Mouse (Mus musculus): Measurements from ENCODE around the gene Erc2.

The Erc2 gene

DNA sequence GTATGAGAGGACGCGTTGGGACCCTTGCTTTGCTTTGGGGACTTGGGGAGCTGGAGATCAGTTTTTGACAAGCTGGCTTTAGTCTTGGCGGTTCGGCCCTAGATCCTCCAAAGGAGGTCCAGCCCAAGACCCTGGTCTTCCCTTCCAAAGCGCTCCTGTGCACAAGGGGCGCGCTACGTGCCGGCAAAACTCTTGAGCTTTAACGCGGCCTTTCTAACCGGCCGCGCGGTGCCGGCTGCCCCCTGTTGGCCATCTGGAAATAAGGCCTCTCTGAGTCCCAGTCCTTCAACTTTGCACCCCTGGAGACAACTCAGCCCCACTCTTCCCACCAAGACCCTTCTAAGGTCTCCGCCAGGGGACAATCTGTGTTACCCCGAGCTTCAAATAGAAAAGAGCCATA, 885.2 kb downstream of the Erc2 start:
- peak; percentile 53 for DNase-seq (ENCODE audit: low spot score)

DNA sequence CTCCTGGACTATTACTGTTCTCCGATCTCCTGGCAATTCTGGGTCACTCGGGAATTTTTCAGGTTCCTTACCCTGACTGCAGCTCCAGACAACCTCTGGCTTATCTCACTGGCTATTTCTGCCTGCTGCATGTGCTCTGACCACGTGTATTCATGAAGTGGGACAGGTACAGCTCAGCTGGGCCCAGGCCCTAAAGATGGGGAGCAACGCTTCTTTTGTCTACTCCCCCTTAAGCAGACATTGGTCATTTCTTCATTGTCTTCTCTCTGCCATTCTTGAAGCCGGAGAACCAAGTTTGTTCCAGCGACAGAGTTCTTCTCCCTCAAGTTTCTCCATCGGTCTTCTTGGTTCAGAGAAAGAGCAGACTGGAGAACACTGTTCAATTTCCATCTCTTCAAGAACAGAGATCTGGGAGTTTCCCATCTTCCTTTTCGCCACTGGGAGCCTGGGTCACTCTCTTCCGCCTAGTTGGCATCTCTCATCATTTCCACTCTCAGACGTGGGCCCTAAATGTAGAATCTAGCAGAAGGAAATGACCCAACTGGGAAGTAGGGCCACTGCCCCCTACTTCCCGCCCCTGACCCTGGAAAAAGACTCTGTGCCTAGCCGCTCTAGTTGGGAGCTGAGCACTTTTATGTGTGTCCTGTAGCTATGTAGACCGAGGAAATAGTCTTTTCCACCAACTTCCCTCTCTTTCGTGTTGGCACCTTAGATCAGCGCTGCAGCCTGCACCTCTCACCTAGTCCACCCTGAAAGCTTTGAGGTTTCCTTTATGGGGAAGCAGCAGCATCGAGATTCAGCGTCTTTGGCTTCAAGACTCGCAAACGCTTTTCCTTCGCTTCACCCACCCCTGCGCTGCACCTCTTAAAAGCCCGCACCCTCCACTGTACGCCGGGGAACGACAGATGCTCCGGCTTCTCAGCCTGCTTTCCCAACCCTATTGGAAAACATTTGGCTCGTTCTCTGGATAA, 886.3 kb downstream of the Erc2 start:
- no peak for DNase-seq (ENCODE audit: low spot score)

DNA sequence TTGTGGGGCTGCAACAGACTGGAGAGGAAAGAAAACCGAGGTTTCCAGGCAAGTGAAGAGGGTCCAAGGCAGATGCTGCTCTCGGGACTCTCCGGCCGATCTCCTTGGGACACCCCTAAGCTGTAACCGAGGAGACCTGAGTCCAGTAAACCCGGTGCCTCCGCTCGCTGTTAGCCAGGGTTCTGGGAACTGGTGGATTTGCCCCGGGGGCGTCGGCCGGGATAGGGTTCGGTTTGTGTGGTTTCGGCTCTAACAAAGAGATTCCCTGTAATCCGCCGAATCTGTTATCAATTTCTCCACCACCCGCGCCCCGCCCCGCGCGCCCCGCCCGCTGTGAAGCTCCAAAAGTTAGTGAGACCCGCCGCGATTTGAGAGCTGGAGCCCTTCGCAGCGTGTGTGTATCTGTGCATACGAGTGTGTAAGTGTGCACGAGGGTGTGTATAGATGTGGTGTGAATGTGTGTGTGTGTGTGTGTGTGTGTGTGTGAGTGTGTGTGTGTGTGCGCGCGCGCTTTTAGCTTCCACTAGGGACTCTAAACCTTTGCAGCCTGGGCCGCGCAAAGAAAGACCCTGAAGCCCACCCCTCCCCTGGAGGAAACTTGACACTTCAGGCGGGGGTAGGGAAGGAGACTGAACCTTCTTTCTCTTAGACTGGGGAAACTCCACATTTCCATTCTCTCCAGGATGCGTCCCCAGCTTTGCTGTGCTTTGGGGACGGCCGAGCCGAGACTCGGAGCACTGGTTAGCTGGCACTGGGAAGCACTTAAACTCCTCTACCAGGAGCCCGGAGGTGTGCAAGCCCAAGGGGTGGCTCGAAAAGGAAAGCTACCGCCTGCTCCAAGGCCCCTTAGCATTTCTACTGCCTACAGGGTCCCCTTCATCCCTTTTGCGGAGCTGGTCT, 887.5 kb downstream of the Erc2 start:
- DNase-seq (ENCODE audit: low spot score): no peak

DNA sequence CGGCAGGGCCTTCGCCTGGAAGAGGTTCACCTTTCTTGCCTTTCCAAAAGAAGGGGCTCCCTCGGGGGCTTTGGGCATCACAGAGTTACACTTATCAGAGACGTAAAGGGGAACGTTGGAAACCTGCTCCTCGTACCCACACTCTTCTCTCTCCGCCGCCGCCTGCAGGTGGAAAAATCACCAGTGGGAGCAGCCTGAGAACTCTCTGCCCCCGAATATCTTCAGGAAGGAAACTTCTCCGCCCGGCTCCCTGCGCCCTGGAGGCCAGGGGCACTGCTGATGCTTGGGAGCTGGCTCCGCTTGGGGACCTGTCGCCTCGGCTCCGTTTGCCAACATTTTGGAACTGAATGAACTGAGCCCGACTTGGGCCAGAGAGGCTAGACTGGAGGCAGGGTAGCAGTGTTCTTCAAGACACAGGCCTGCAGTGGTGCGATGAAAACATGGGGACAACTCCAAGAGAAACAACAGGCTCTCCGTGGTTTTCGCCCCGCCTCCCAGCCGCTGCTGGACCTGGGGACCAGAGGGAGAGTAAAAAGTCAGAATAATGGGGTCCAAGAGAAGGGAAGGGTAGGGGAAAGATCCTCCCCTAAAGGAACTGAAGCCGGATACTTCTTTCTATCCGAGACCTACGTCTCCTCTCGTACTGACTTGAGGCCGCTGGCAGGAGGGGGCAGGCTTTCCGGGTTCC, 888.3 kb downstream of the Erc2 start:
- no peak for DNase-seq (ENCODE audit: low spot score)

DNA sequence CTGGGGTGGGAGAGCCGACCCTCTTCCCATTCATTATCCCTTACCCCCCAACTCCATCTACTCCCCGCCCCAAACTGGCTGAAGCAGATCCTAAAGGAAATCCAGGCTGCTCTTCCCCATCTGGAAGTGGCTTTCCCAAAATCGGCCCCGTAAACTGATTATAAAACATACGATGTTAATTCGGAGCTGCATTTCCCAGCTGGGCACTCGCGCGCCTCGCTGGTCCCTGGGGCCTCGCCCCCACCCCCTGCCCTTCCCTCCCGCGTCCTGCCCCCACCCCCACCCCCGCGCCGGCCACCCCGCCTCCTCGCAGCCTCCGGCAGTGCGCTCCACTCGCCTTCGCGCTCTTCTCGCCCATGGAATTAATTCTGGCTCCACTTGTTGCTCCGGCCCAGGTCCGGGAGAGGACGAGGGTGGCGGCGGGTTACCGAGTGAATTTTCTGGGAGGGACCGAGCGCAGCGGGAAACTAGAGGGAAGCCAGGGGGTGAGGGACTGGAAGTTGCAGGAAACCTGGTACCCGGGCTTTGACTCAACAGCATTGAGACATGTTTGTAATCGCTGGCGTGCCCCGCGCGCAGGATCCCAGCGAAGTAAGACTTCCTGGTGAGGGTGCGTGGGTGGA, 888.9 kb downstream of the Erc2 start:
- no peak for DNase-seq (ENCODE audit: low spot score)

DNA sequence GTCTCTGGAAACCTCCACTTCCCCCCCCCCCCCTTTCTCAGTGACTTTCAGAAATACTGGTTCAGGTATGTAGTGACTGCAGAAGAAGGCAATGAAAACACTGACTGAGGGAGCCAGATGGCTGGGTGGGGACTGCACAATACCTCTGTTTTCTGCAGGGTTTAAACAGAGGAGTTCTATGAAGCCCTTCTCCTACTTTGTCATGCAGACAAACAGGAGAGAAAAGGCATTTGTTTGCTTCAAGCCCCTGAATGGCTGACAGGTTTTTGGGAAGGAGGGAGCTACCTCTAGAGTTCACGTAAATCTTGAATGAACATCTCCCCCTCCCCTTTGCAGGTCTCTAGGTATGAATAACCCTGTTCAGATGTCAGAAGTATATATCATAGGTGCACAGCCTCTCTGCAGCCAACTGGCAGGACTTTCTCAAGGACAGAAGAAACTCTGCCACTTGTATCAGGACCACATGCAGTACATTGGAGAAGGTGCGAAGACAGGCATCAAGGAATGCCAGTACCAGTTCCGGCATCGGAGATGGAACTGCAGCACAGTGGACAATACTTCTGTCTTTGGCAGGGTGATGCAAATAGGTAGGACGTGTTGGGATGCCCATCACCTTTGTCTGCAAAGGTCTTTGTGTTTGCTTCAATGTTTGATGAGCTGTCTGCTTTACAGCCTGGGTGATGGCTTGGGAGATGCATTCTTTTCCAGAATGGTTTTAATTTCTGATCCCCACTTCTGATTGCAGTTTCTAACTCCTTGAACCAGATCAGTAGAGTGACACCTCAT, 890.8 kb downstream of the Erc2 start:
- DNase-seq (ENCODE audit: low spot score): no peak

DNA sequence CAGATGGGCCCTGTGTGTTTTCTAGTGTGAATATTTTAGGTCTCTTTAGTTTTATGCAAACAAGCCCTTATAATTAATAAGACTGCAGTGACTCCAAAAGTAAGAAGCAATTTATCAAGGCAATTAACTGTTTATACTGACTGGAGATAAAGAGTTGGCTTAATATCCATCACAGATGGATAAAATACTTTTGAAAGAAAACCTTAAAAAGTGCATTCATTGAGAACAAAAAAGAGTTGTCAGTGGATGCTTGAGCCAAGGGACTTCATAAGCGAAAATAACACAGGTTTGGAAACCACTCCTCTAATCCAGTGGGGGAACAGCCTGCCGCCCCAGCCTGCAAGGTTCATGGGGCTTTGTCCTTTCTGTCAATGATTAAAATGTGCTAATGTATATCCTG, 891.9 kb downstream of the Erc2 start:
- no peak for DNase-seq (ENCODE audit: low spot score)

DNA sequence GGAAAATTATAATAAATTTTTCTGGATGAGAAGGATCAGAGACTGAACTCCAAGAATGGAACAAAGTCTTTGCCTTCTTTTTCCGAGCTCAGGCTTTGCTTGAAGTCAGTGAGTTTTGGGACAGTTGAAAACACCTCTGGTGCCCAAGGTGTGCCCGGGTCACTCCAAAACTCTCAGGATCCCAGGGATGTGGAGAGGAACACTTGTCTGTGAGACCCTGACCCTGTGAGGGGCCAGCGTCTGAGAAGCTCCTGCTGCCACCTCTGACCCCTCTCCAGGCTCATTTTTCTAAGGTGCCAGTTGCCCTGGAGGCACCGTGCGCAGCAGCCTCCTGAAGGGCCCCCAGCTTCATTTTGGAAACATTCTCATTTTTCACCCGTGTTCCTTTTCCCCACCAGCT, 893.1 kb downstream of the Erc2 start:
- no peak for DNase-seq (ENCODE audit: low spot score)

DNA sequence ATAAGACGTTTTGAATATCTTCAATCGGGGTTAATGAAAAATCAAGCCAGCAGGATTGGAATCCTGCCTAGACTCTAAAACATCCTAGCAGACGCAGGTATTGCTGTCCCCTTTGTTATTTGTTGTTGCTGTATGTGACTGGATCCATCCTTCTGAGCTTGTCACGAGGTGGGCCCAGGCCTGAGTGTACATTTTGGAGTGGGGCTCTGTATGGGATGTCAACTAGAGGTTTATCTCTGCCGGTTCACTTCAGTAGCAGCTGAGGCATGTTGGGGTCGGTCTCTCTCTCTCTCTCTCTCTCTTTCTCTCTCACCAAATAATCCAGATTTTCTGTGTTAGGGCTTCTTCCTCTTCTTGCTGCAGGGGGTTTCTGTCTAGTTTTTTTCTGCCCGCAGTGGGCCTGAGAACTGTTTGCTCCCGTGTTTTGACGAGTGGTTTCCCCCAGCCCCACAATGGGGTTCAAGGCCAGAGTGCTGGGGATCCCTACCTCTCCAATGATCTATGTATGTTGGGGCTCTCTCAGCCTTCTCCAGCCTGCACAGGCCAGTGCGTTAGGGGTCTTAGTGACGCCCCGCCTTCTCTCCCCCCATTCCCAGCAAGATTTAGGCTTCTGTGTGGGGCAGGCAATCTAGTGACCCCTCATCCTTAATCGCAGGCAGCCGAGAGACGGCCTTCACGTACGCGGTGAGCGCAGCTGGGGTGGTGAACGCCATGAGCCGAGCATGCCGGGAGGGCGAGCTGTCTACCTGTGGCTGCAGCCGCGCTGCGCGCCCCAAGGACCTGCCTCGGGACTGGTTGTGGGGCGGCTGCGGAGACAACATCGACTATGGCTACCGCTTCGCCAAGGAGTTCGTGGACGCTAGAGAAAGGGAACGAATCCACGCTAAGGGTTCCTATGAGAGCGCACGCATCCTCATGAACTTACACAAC, 895.7 kb downstream of the Erc2 start:
- no peak for DNase-seq (ENCODE audit: low spot score)

DNA sequence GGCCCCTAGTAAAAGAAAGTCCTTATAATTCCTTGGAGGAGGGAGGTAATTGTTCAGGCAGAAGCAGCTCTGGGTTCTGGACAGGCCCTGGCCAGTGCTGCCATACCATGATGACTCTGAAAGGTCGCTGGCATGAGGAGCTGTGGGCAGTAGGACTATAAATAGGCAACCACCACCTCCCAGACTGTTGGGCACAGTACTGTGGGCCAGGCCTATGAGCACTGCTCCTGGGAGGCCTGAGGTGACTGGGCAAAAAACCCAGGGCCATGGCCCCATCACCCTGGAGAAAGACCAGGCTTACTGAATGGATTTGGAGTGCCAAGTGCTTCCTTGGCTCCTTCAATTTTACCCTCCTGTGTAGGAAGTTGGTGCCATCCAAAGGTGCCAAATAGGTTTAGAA, 898.9 kb downstream of the Erc2 start:
- DNase-seq (ENCODE audit: low spot score): no peak

DNA sequence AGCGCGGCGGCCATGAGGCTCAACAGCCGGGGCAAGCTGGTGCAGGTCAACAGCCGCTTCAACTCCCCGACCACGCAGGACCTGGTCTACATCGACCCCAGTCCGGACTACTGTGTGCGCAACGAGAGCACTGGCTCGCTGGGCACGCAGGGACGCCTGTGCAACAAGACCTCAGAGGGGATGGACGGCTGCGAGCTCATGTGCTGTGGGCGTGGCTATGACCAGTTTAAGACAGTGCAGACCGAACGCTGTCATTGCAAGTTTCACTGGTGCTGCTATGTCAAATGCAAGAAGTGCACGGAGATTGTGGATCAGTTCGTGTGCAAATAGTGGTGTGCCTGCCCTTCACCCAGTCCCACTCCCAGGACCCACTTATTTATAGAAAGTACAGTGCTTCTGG, 900.4 kb downstream of the Erc2 start:
- DNase-seq (ENCODE audit: low spot score): no peak

DNA sequence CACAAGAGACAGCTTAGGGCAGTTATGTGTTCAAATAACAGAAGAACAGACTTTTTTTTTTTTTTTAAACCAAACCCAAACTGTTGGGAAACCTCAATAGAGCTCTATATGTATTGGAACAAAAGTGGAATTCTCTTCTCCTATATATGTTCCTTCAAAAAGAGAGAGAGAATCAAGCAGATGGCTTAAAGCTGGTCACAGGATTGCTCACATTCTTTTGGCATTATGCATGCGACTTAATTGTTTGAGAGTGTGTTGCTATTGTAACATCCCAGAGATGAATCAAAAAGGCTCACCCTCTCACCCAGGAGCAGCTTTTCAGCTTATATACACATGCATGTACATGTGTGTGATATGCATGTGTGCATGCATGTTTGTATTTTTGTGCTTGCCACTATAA, 903.3 kb downstream of the Erc2 start:
- no peak for DNase-seq (ENCODE audit: low spot score)

All from ovary, adult 18-20 months (tissue).